Mouse (Mus musculus) kidney, postnatal 36 days (tissue): Measurements from ENCODE around the gene Rack1.

Source experiments
- DNase-seq, 2 experiments: peaks; one replicate each; pipeline ENCODE4 v3.0.0; 2021 to 2022; ENCODE audit warnings: mixed read lengths in 2 of 2

Rack1 gene

GRCm38 (mm10) chr11:48796290-48796689 is 3.8 kb upstream of the Rack1 start:
- no peak for DNase-seq

DNA sequence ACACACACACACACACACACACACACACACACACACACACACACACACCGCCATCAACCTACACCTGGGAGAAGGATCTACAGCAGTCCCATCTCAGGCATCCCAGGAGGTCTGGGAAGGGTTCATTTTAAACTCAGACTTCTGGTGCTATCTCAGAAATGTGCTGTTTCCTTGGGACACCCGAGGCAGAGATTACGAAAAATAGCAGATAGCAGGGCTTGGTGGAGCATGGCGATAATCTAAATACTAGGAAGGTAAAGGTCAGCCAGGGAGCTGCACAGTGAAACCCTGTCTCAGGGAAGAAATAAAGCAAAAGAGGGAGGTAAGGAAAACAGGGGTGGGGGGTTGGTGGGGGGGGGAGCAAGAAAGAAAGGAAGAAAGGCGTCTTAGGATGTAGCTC is 2.8 kb upstream of the Rack1 start:
- no peak for DNase-seq

DNA sequence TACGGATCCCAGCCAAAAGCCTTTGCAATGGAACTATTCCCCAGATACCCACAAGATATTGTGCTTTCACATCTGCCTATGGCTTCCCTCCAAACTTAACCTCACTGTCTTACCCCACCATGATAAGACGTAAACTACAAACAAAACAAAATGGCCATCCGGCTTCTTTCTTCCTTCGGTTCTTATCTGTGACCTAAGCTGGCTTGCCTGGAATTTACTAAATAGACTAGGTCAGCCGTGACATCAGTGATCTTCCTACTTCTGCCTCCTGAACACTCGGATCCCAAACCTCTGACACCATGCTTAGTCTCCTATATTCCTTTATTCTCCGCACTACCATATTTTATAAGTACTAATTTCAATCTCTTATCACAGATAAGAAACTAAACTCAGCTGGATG is 1.8 kb upstream of the Rack1 start:
- DNase-seq: no peak

DNA sequence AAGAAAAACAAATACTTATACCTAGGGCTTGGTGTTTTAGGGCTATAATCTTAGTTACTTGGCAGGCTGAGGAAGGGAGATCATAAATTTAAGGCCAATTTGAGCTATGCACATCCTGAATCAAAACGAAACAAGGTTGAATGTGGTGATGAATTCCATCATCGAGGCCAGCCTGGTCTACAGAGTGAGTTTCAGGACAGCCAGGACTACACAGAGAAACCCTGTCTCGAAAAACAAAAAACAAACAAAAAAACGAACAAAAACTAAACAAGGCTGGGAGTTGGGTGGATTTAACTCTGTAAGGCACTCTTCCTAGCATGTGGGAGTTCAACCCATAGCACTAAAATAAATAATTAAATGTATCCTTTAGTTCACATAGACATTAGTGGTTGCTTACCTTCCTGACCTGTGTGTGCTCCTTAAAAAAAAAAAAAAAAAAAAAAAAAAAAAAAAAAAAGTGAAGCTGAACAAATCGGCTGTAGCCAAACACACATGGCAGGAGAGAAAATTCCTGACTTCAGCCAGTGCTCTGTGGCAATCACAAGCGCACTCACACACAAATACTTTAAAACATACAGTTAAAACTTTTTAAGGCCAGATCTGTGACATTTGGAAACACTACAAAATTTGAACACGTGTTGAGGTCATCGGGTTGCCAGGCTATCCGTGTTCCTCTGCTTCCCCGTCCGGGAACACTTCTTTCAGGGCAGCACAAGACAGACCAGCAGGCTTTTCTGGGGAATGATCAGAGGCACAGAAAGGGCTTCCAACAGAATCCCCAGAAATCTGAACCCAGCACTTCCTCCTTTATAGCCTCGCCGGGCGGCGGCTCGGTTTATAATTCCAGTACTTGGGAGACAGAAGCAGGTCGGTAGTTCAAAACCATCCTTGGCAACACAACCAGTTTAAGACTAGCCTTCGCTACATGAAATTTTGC is 880 bp upstream of the Rack1 start:
- DNase-seq: no peak

GRCm38 (mm10) chr11:48801831-48802772 is 2.0 kb downstream of the Rack1 start:
- DNase-seq: no peak

GRCm38 (mm10) chr11:48803988-48804387 is 3.9 kb downstream of the Rack1 start:
- DNase-seq: no peak

- DNase-seq: no peak
Measured at GRCm38 (mm10) chr11:48804922-48805321, 4.8 kb downstream of the Rack1 start.

GRCm38 (mm10) chr11:48806856-48807562 is 6.9 kb downstream of the Rack1 start:
- DNase-seq: no peak

GRCm38 (mm10) chr11:48807563-48808303 is 7.6 kb downstream of the Rack1 start:
- no peak for DNase-seq

DNA sequence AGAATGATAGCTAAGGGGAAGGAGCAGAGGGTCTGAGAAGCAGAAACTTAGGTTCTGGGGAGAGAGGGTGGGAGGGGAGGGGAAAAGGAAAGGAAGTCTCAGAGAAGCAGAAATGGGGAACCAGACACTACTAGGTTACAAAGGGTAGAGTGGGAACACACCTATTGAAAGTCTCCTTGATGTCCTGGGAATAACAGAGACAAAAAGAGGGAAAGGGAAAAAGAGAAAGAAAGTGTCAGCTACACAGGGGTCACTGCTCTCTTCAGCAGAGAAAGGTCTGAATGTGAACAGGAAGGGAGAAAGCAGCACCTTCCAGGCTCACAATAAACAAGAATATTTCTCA is 8.1 kb downstream of the Rack1 start:
- DNase-seq: no peak

DNA sequence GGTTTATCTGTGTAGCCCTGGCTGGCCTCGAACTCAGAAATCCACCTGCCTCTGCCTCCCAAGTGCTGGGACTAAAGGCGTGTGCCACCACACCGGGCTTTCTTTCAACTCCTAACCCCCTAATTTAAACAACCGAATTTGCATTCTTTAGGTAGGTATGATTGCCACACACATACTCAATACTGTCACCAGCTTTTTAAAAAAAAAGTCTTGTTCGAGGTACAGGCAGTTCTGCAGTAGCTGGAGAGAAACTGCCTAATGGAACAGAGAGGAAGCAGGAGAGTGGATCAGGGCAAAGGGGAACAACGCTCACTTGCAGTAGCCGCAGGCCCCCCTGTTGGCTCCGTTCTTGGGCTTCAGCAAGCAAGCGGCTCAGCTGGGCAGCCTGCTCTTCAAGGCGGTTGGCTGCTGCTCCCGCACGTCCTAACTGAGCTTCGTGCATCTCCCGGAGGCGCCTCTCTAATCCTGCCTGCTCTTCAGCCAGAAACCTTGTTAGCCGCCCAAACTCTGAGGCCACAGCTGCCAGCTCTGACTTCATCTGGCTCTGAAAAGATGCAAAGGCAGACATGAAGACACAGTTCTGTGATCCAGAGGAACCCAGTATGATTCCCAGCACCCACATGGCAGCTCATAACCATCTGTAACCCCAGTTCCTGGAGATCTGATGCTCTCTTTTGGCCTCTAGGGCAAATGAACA is 8.8 kb downstream of the Rack1 start:
- no peak for DNase-seq

DNA sequence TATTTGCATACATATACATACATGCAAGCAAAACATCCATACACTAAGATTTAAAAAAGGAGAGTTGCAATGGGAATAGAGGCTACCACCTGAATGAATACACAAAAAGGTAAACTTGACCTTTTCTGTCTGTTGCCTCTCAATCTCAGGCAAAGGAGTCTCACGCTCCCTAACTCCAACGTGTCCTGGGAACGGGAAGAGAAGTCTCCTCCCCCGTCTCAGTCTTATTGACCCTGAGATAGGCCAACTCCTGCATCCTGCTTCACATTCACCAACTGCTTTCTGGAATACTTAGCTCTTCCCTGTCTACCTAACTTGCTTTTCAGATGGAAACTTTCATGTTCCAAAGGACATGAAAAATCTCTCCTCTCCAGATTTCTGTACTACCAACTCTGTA is 9.3 kb downstream of the Rack1 start:
- DNase-seq: no peak

DNA sequence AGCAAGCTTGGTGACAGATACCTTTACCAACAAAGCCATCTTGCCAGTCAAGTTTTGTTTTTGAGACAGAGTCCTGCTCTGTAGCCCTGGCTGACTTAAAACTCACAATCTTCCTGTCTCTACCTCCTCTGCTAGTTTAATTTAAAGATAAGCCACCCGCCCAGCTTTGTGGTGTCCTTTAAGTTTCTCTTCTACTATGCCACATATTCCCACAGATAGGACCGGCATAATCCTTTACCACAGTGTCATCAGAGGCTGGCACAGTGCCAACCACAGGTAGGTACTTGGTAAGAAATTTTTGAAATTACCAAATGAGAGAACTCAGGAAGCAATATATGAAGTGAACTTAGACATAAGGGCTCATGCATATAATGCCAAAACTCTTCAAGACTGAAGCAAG is 10.0 kb downstream of the Rack1 start:
- peak in 1 of 2 experiments; percentile 24 for DNase-seq

GRCm38 (mm10) chr11:48813782-48814181 is 13.7 kb downstream of the Rack1 start:
- no peak for DNase-seq

DNA sequence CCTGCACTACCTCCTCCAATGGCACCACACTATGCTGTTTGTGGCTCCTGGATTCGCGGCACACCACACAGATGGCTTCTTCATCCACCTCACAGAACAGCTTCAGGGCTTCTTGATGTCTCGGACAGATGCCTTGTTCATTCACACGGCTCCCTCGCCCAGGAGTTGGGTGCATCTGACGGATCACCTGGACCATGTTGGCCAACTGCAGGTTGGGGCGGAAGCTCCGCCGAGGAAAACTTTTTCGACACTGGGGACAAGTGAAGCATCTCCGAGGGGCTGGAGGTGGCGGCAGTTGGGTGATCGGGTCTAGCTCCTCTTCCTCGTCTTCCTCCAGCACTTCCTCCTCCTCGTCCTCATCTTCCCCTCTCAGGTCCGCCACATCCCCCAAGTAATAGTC is 15.7 kb downstream of the Rack1 start:
- DNase-seq: no peak

DNA sequence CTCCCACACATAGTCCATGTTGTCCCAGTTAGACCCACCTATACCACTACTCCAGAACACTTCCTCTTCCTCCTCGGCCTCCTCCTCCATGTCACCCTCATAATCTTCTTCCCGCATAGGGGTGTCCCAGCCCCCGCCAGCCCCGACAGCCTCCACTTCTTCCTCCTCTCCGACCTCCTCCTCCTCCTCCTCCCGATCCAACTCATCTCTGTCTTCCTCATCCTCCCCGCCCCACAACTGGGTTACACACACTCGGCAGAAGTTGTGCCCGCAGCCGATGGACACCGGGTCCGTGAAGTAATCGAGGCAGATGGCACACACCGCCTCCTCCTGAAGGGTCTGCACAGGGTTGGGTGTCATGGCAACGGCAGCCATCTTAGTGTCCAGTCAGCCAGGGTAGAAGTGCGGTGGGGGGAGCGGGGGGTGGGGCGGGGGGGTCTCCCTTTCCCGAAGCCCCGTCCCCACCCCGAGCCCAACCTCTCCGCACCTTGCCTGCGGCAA is 16.2 kb downstream of the Rack1 start:
- peak in 1 of 2 experiments; percentile 59 for DNase-seq

DNA sequence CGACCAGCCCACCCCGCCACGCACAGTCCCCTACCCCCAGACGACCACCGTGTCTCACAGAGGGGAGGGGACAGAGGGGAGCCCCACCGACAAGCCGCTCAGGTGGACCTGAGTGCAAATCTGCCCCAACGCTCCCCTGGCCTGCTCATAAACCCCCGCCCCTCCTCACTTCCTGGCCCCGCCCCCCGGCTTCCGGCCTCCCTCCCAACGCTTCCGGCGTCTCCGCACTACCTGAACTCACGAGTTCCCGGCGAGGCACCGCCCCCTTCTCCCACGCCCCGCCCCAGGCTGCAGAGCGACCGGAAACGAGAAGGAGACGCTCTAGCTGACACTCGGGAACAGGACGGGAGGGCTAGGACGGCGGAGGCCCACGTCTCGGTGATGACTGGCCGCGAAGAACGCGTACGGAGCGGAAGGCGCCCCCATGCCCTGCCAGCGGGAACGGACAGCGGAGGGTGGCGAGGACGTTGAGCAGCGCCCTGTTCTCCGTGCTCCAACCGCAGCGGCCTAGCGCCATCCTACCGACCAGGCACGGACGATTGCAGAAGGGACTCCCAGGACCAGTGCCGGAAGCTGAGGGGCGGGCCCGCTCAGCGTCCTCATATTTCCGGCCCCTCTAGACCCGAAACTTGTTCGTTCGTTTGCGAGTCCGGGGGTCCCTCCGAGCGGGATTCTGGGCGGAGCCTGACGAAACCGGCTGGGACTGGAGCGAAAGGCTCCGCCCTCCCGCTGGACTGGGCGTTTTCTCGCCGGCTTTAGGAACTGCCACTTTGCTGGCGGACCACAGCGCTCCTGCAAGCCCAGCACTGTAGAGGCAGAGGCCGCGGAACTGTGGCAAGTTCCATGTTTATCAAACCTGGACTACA is 16.9 kb downstream of the Rack1 start, which contains the start of gene Trim41:
Gene Trim41, minus strand, starts transcription at position 554 of the 866 bp plus-strand sequence.
- peak; percentile 99 to 100 for DNase-seq

DNA sequence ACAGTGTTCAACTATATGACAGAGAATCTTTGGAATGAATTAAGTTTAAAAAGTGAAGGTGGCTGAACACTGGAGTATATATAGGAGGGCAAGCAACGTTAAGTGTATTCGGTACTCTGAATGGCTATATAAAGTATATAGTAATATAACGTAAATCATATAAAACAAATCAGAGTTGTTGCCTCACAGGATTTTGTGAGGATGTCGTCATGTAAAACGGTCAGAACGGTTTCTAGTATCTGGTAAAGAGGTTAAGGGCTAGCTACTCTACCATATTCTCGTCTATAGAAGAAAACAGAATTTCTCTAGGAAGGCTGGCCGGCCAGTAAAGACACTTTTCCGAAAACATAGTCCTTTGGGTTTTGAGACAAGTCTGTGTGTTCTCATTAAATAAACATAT is 17.7 kb downstream of the Rack1 start:
- no peak for DNase-seq

DNA sequence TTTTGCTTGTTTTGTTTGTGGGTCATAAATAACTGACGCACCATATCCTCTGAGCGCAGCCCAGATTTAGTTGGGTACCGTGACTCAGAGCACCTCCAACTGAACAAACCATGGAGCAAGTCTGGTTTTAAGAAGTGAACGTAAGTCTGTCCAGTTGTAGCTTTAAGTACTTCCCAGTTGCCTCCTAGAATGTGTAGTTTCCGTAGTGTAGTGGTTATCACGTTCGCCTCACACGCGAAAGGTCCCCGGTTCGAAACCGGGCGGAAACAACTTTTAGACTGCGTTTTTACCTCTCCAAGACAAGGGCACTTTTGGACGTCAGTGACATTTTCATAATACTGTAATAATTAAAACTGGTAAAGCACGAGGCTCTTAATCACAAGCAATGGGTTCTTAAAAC is 18.2 kb downstream of the Rack1 start:
- peak; percentile 91 to 92 for DNase-seq

DNA sequence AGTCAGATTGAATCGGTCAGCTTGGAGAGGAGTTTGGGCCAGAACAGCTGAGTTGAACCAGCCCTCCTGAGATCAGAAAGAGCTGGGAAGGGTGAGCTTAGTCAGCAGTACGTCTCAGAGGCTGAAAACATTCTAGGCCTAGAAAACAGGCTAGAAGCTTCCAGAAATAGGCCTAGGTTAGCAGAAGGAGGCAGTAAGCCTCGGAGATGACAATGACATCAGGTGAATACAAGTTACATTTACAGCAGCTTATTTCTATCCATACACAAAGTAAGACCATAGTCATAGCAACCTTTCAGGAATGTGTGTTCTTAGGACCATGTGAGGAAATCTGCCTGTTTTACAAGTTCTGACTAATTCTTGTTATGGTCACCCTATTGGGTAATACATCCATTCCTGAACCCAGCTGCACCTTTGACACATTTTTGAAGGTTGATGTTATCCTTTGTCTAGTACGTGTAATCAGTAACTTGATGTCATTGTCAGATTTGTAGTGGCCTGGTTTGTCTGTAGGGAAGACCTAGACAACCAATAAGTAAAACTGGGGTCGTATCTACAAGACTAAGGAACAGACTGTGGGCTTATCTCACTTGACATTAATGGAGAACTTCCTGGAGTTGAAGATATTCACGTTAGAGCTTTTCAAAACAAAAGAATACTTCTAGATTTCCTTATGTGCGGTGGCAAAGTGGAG is 19.6 kb downstream of the Rack1 start:
- DNase-seq: no peak
